Mouse (Mus musculus) right cerebral cortex, postnatal 14 days (tissue): ENCODE results near the gene Mtfr1l.

Experiments
- DNase-seq: peaks from one replicate; pipeline ENCODE4 v3.0.0; 2022

The Mtfr1l gene

DNA sequence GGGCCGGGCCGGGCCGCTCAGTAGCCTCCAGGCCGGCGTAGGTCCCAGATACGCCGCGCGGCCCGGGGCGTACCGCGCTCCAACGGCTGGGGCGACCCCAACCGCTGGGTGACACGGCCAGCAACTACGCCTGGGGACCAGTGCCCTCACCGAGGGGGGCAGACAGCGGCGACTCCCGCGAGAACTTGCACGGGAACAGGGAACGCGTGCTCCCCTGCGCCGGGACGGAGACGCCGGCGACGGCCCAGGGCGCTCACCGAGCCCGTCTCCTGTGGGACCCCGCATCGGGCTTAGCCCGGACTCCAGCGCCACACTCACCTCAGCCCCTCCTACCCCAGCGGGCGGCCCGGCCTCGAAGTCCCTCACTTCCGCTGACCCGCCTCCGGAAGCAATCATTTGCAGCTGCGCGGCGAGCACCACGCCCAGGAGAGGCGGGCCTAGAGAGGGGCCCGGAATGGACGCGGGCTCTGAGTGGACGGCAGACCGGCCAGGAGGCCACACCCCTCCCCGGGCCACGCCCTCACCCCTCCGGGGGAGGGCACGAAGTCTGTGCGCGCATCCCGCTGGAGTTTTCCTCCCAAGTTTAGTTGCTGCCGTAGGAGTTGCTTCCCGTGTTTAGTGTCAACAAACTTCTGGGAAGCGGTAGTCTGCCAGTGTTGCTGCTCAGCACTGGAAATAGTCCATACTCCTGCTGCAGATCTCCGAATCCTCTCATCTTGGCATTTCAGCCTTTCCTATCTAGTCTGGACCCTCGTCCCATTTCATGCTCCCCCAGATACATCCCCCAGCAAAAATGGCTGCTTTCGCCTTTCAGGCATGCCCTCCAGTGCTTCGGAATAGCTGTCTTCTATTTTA, at the start of gene Mtfr1l:
TSS of gene Mtfr1l (minus strand) at position 456 of the 855 bp plus-strand sequence.
- peak; percentile 93 for DNase-seq

GRCm38 (mm10) chr4:134583513-134583912, 48.3 kb upstream of the Mtfr1l start:
- DNase-seq, result no peak

- DNase-seq, result no peak
Observed at GRCm38 (mm10) chr4:134581365-134581764, 46.2 kb upstream of the Mtfr1l start.

- peak; percentile 43 for DNase-seq
Observed at GRCm38 (mm10) chr4:134580351-134581148, 45.4 kb upstream of the Mtfr1l start.

DNA sequence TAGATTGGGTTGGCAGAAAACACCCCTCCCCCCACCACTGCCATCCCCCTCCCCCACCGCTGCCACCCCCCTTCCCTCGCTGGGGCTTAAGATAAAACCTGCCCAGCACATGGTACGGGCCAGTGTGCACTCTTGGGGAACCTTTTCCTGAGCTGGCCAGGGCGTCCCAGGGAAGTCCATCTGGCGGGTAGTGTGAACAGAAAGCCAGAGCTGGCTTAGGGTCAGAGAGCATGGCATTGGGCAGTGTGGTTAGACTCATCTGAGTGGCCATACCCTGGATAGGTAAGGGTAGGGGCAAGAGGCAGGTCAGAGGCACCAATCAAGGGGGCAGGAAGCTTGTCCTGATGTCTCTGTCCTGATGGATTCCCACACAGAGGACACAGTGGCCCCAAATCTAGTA, 44.4 kb upstream of the Mtfr1l start:
- DNase-seq, result no peak

DNA sequence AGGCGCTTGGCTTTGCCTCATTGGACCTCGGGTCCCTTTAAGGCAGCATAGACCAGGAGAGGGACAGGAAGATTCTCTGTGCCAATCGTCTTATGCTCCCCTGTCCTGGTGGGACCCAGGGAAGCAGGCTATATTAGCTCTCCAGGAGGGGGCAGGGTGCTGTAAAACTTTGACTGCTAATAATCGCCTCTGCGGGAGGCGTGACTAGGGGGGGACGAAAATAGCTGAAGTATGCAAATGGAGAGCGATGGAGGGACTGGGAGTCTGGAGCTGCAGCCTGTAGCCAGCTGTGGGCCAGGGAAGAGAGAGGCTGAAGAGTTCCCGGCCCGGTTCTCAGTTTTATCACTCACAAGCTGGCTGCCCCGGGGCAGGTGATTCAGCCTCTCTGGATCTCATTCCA, 44.0 kb upstream of the Mtfr1l start:
- DNase-seq, result no peak

DNA sequence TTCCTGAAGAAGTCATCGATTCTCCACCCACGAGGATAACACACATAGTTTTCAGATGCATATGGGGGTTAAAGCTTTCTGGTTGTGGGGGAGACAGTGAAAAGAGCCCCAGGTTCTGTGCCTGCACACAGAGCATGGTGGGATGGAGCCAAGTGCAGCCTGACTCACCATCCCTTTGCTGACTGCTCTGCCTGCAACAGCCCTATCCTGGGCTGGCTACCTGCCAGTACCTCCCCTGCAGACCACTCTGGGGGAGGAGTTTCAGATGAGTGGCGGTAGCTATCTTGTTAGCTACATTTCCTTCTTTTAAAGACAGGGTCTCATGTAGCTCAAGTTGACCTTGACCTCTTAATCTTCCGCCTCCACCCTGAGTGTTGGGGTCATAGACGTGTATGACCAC, 43.2 kb upstream of the Mtfr1l start:
- peak; percentile 50 for DNase-seq

DNA sequence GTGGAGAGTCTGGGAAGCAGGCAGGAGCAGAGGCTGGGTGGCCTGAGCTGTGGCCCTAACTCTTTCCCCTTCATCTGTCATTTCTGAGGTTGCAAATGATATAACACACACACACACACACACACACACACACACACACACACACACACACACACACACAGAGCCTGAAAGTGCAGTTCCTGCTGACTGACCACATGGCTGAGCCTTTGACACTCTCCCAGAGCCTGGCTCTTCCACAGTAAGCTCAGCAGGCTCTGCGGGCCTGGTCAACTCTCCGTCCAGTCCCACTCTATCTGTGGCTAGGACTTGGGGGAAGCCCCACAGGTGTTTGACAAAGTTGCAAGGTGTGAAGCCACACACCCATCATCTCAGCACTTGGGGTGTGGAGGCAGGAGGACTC, 42.1 kb upstream of the Mtfr1l start:
- DNase-seq, result no peak

GRCm38 (mm10) chr4:134575486-134575885, 40.3 kb upstream of the Mtfr1l start:
- DNase-seq, result no peak

- no peak for DNase-seq
Observed at GRCm38 (mm10) chr4:134572449-134573300, 37.5 kb upstream of the Mtfr1l start.

GRCm38 (mm10) chr4:134570704-134571451, 35.7 kb upstream of the Mtfr1l start:
- DNase-seq, result no peak

GRCm38 (mm10) chr4:134569831-134570230, 34.6 kb upstream of the Mtfr1l start:
- no peak for DNase-seq

DNA sequence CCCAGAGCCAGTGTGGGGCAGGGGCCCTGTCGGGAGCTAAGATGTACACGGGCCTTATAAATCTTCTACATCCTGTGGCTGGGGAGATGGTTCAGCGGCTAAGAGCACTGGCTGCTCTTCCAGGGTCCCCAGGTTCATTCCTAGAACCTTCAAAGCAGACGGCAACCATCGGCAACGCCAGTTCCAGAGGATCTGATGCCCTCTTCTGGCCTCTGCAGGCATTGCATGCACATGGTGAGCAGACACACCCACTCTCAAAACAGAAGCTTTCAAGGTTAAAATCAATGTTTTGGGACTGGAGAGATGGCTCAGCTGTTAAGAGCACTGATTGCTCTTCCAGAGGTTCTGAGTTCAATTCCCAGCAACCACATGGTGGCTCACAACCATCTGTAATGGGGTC, 34.0 kb upstream of the Mtfr1l start:
- DNase-seq, result no peak

DNA sequence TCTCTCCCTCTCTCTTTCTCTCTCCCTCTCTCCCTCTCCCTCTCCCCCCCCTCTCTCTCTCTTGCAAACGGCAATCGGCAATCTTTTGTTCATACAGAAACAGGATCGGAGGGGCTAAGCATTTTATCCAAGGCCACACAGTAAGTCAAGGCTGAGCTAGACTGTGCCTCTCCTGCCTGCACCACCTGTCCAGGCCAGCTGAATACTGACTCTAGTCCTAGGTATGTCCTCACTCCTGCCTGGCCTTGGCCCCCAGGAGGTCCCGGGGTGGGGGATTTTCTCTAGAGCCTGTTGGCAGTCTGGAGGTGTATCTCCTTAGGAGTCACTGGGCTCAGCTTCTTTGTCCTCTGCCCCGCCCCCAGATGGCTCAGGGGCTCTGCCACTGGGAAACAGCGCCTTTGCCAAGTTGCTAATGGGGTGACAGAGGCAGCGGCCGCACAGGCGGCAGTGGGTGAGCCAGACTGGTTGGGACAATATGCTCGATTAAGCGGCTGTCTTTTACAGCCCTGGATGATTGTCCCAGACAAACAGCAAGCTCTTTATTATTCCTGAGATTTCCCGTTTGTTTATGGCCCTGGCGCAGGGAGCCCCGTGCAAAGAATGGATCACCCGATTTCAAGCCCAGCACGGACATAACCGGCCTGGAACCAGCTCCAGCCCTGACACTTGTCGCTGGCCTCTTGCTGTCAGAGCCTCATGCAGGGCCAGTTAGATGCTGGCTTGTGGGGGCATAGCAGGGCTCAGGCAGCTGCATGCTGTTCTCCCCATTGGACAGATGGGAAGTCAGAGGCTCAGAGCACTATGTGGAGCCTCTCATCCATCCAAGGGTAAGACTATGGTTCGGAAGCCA, 32.4 kb upstream of the Mtfr1l start:
- DNase-seq, result no peak

GRCm38 (mm10) chr4:134564093-134564492, 28.9 kb upstream of the Mtfr1l start:
- no peak for DNase-seq

GRCm38 (mm10) chr4:134563624-134564023, 28.4 kb upstream of the Mtfr1l start:
- no peak for DNase-seq

- no peak for DNase-seq
Observed at GRCm38 (mm10) chr4:134562014-134562413, 26.8 kb upstream of the Mtfr1l start.

- no peak for DNase-seq
Observed at GRCm38 (mm10) chr4:134560699-134561098, 25.5 kb upstream of the Mtfr1l start.

- no peak for DNase-seq
Observed at GRCm38 (mm10) chr4:134559154-134559553, 24.0 kb upstream of the Mtfr1l start.

DNA sequence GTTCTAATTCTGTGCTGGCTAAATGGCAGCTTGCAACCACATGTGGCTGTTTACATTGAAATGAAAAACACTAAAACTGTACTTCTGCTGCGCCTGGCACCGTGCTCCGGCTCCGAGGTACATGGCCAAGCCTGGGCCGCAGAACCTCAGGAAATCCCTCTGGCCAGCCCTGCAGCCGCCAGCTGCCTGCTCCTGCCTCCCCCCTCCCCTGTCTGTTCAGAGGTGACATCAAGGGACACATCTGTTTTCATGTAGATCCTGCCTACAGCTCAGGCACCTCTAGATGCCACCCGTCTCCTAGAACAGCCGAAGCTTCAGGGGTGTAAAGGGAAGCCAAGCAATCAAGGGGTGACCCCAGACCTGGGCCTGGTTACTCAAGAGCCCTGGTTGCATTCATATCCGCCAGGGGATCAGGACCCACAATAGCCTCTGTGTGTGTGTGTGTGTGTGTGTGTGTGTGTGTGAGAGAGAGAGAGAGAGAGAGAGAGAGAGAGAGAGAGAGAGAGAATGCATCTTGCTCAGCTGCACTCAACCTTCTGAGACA, 23.5 kb upstream of the Mtfr1l start:
- no peak for DNase-seq

GRCm38 (mm10) chr4:134557626-134558249, 22.6 kb upstream of the Mtfr1l start:
- DNase-seq, result no peak
